Mouse (Mus musculus): ENCODE data around the gene Dnajb5. TPM values are rescaled to one million over a fixed set of nuclear protein-coding genes. Genes with fewer than 3 reads are reported as not detected.

The Dnajb5 gene
- total RNA-seq, 1 experiment from 2014 or later: 1.4 TPM

Other genes starting within 250 kb of the Dnajb5 start
- not detected in 2 replicates for gene 4930578G10Rik, start 214.3 kb upstream of the Dnajb5 start, total RNA-seq (2017)
- gene Ccl19, start 193.2 kb upstream of the Dnajb5 start, total RNA-seq (2017): not detected in 2 replicates
- not detected in 2 replicates for gene Ccl21a, start 175.8 kb upstream of the Dnajb5 start, total RNA-seq (2017)
- gene Fam205a1, start 95.9 kb upstream of the Dnajb5 start, total RNA-seq (2017): not detected in 2 replicates
- not detected in 2 replicates for gene Gm12394, start 93.0 kb upstream of the Dnajb5 start, total RNA-seq (2017)
- not detected in 2 replicates for gene Fam205c, start 75.6 kb upstream of the Dnajb5 start, total RNA-seq (2017)
- gene Phf24, start 33.2 kb upstream of the Dnajb5 start, total RNA-seq (2017): 0.05 and 0.27 TPM in 2 replicates
- gene 1700022I11Rik, start 19.8 kb downstream of the Dnajb5 start, total RNA-seq (2017): 0.41 TPM in 1 of 2 replicates, not detected in the other
- gene Vcp, start 50.7 kb downstream of the Dnajb5 start, total RNA-seq (2017): 261 and 292 TPM in 2 replicates
- gene Fancg, start 60.7 kb downstream of the Dnajb5 start, total RNA-seq (2017): 15.4 and 20.2 TPM in 2 replicates
- 7.9 and 12.2 TPM in 2 replicates for gene Pigo, start 76.0 kb downstream of the Dnajb5 start, total RNA-seq (2017)
- 94.0 and 136 TPM in 2 replicates for gene Stoml2, start 81.9 kb downstream of the Dnajb5 start, total RNA-seq (2017)
- 0.29 and 1.3 TPM in 2 replicates for gene Fam214b, start 96.4 kb downstream of the Dnajb5 start, total RNA-seq (2017)
- 0.82 and 0.87 TPM in 2 replicates for gene Unc13b, start 109.1 kb downstream of the Dnajb5 start, total RNA-seq (2017)

Data from common myeloid progenitor, adult 5-6 weeks (primary cell).